Mouse (Mus musculus): ENCODE measurements around the gene Sbk1.

GRCm38 (mm10) chr7:126273351-126274042 is 1.1 kb downstream of the Sbk1 start:
- no peak for TF ChIP-seq POLR2A (IDR thresholded peaks at IDR 0.05; ENCODE audit: low read depth, low read length)
- no peak for TF ChIP-seq CTCF (conservative IDR thresholded peaks at IDR 0.05; ENCODE audit: insufficient read depth, insufficient read length, low read depth, low read length)
